Mouse (Mus musculus) layer of hippocampus, adult 2 months (tissue): Measurements from ENCODE around the gene Alkbh2. TPM values are rescaled to one million over a fixed set of nuclear protein-coding genes. Genes with fewer than 3 reads are reported as not detected.

Experiments used
- DNase-seq, 2 experiments: peaks; one replicate each; pipeline ENCODE4 v3.0.0; 2022; ENCODE audit warnings: low spot score in 2 of 2
- H3K27ac ChIP-seq: fragments of 200-600 bp; 2 replicates; pipeline ENCODE4 v1.8.1; 2022
- H3K4me3 ChIP-seq: fragments of 200-600 bp; 2 replicates; pipeline ENCODE4 v1.8.1; 2022; ENCODE audit warnings: mild to moderate bottlenecking
- CTCF ChIP-seq: fragments of 200-600 bp; conservative IDR thresholded peaks from 2 replicates; pipeline ENCODE4 v1.8.1; 2022; ENCODE audit warnings: antibody characterized with exemption, mild to moderate bottlenecking, moderate library complexity
- long read RNA-seq, 2 experiments: library from polyadenylated mRNA; stranded (forward); transcript quantifications; one replicate each; pipeline ENCODE4 v2.0.0; 2021; ENCODE audit warnings: borderline mapping rate in 2 of 2
- total RNA-seq, 2 experiments: library from RNA; stranded (reverse); gene quantifications; 2 replicates each; pipeline ENCODE4 v1.2.3; 2021

The Alkbh2 gene
- 1 to 10 TPM; 4.8 to 5.1 TPM for total RNA-seq
- long read RNA-seq, experiment 1, partial matches to known transcripts = 1 of 3 reads
- long read RNA-seq, experiment 1, other reads (novel, unspliced or antisense) = 2 of 3 reads
- long read RNA-seq, experiment 2, partial matches to known transcripts = 0 of 4 reads
- long read RNA-seq, experiment 2, other reads (novel, unspliced or antisense) = 3 of 4 reads

- peak; percentile 100 for TF ChIP-seq CTCF
- Histone ChIP-seq H3K4me3 (peak within 1 kb of the TSS; percentile 73), H3K27ac (peak within 1 kb of the TSS; percentile 76)
- peak; percentile 47 to 82 for DNase-seq
Measured at GRCm38 (mm10) chr5:114127374-114128349, at the start of gene Alkbh2. Gene Alkbh2, minus strand, starts transcription at chr5:114128218.

GRCm38 (mm10) chr5:114176548-114177400, 48.8 kb upstream of the Alkbh2 start:
- peak overlapping the region; percentile 83; the same call in 1 of the 2 replicates for H3K27ac ChIP-seq
- no peak for DNase-seq
- TF ChIP-seq CTCF = peak; percentile 56
- H3K4me3 ChIP-seq = peak overlapping the region; percentile 60

GRCm38 (mm10) chr5:114175596-114176171, 47.7 kb upstream of the Alkbh2 start:
- H3K27ac ChIP-seq = peak overlapping the region; percentile 83
- H3K4me3 ChIP-seq = peak overlapping the region; percentile 60
- peak; percentile 63 to 75 for DNase-seq
- TF ChIP-seq CTCF = 0 out of 2 replicates have a peak, but pooled peaks have one; percentile 16

- TF ChIP-seq CTCF = peak; percentile 60
- Histone ChIP-seq H3K27ac (no peak overlapping the region), H3K4me3 (no peak overlapping the region)
- DNase-seq = no peak
Measured at GRCm38 (mm10) chr5:114174639-114175038, 46.6 kb upstream of the Alkbh2 start.

GRCm38 (mm10) chr5:114173877-114174581, 46.0 kb upstream of the Alkbh2 start:
- Histone ChIP-seq H3K27ac (no peak overlapping the region), H3K4me3 (no peak overlapping the region)
- no peak for DNase-seq
- no peak for TF ChIP-seq CTCF

GRCm38 (mm10) chr5:114173458-114173857, 45.4 kb upstream of the Alkbh2 start:
- no peak overlapping the region for H3K27ac ChIP-seq
- peak; percentile 61 for TF ChIP-seq CTCF
- no peak overlapping the region for H3K4me3 ChIP-seq
- DNase-seq = no peak

- no peak for TF ChIP-seq CTCF
- Histone ChIP-seq H3K27ac (no peak overlapping the region), H3K4me3 (no peak overlapping the region)
- DNase-seq = no peak
Measured at GRCm38 (mm10) chr5:114172936-114173335, 44.9 kb upstream of the Alkbh2 start.

GRCm38 (mm10) chr5:114170345-114170744, 42.3 kb upstream of the Alkbh2 start:
- DNase-seq = no peak
- Histone ChIP-seq H3K27ac (no peak overlapping the region), H3K4me3 (no peak overlapping the region)
- TF ChIP-seq CTCF = no peak

GRCm38 (mm10) chr5:114163117-114163696, 35.2 kb upstream of the Alkbh2 start:
- TF ChIP-seq CTCF = no peak
- H3K27ac ChIP-seq = peak overlapping the region; percentile 54
- no peak overlapping the region for H3K4me3 ChIP-seq
- peak; percentile 24 to 27 for DNase-seq

GRCm38 (mm10) chr5:114162106-114162815, 34.2 kb upstream of the Alkbh2 start:
- DNase-seq = no peak
- H3K27ac ChIP-seq = no peak overlapping the region
- peak; percentile 55 for TF ChIP-seq CTCF
- H3K4me3 ChIP-seq = no peak overlapping the region

GRCm38 (mm10) chr5:114161424-114161823, 33.4 kb upstream of the Alkbh2 start:
- H3K4me3 ChIP-seq = no peak overlapping the region
- no peak overlapping the region for H3K27ac ChIP-seq
- no peak for TF ChIP-seq CTCF
- no peak for DNase-seq
